ENCODE assay signal across 8 mouse cellular contexts in the genomic region with DNA sequence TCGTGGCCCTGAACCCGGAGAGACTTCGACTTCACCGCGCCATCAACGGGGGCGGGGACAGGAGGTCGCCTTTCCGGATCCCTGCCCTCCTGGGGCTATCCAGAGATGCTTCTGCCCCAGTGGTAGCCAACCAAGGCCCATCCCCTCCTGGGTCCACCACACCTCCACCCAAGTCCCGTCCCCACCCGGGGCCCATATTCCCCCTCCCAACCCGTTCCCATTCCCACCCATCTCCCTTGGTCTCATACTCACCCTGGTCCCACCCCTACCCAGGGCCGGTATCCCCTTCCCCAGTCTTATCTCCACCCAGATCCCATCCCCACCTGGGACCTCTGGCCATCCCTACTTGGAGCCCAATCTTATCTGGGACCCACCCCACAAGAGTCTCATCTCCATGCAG. TPM values are rescaled to one million over a fixed set of nuclear protein-coding genes. Genes with fewer than 3 reads are reported as not detected.
DNase-seq lines count a peak whose midpoint lies in the region; ATAC-seq and TF ChIP-seq lines count a peak whose summit lies in the region.

No protein-coding gene starts in this region.

- H3K4me2 ChIP-seq in limb, embryonic 14.5 days (replicated peaks; ENCODE audit: low read depth, low read length, severe bottlenecking): peak overlapping the region; percentile 85
- H3K4me2 ChIP-seq in stomach, embryonic 15.5 days: peak overlapping the region; percentile 87

- no peaks in the 10 kb centered on the region for H3K79me2 ChIP-seq in heart, adult 2 months (replicated peaks; ENCODE audit: control insufficient read depth, insufficient read depth, low read length)

- TF ChIP-seq EP300 in heart, adult 2 months (IDR thresholded peaks at IDR 0.05; ENCODE audit: insufficient read depth, low read depth, low read length): no peak

- no peak overlapping the region for H3K4me3 ChIP-seq in heart, adult 2 months
- peak overlapping the region; percentile 53; the same call in 1 of the 2 replicates for H3K4me3 ChIP-seq in spleen, adult 2 months (ENCODE audit: extremely low read depth, insufficient read depth, insufficient read length)
- H3K4me3 ChIP-seq in limb, embryonic 14.5 days (replicated peaks; ENCODE audit: low read length): peak overlapping the region; percentile 39
- peak overlapping the region; percentile 42 for H3K4me3 ChIP-seq in stomach, embryonic 15.5 days (replicated peaks)

- WGBS in heart, adult 2 months: 3% methylated on average over 10 of the region's 13 CpGs
- 3% methylated on average over 13 of the region's 13 CpGs for WGBS in spleen, adult 2 months
- WGBS in limb, embryonic 14.5 days: 2% methylated on average over 9 of the region's 13 CpGs
- WGBS in stomach, embryonic 15.5 days: 3% methylated on average over 13 of the region's 13 CpGs

- no peaks in the 10 kb centered on the region for H3K36me3 ChIP-seq in heart, adult 2 months (ENCODE audit: control insufficient read depth, insufficient read depth, low read length)
- no peaks in the 10 kb centered on the region for H3K36me3 ChIP-seq in spleen, adult 2 months (ENCODE audit: control insufficient read depth, insufficient read depth, low read length)
- H3K36me3 ChIP-seq in limb, embryonic 14.5 days (ENCODE audit: control insufficient read depth, insufficient read depth, low read length): no peaks in the 10 kb centered on the region
- no peaks in the 10 kb centered on the region for H3K36me3 ChIP-seq in stomach, embryonic 15.5 days

- DNase-seq in heart, adult 2 months: no peak
- DNase-seq in heart, postnatal 10 days: no peak
- no peak for DNase-seq in spleen, adult 2 months (ENCODE audit: low read depth in 1 of 2, low spot score in 2 of 2)
- no peak for DNase-seq in spleen, postnatal 36 days (ENCODE audit: low spot score in 2 of 2)
- no peak for DNase-seq in limb, embryonic 14.5 days (ENCODE audit: low spot score)
- no peak for DNase-seq in adrenal gland, postnatal 4 days (ENCODE audit: low spot score in 2 of 2)
- no peak for DNase-seq in spleen, postnatal 4 days (ENCODE audit: low spot score in 2 of 2)

- 0 out of 2 replicates have a peak, but pooled peaks cover 2% of the 10 kb centered on the region for H3K27me3 ChIP-seq in heart, adult 2 months (ENCODE audit: control insufficient read depth, insufficient read depth, low read length)
- peaks cover 5% of the 10 kb centered on the region; the same call in 1 of the 2 replicates for H3K27me3 ChIP-seq in spleen, adult 2 months (ENCODE audit: control insufficient read depth, insufficient read depth, low read length)
- no peaks in the 10 kb centered on the region for H3K27me3 ChIP-seq in limb, embryonic 14.5 days (ENCODE audit: control insufficient read depth, insufficient read depth, low read length)
- no peaks in the 10 kb centered on the region for H3K27me3 ChIP-seq in stomach, embryonic 15.5 days (replicated peaks)

- no peaks in the 10 kb centered on the region for H3K4me1 ChIP-seq in heart, adult 2 months (ENCODE audit: control insufficient read depth, insufficient read depth, low read length)
- H3K4me1 ChIP-seq in spleen, adult 2 months (ENCODE audit: control insufficient read depth, insufficient read depth, insufficient read length): peaks cover 9% of the 10 kb centered on the region
- H3K4me1 ChIP-seq in limb, embryonic 14.5 days (ENCODE audit: control insufficient read depth, insufficient read depth, low read length): peaks cover 21% of the 10 kb centered on the region
- H3K4me1 ChIP-seq in stomach, embryonic 15.5 days: peaks cover 22% of the 10 kb centered on the region

- ATAC-seq in limb, embryonic 14.5 days (ENCODE audit: low FRiP score, low read depth): 0 out of 2 replicates have a peak, but pooled peaks have one; percentile 2
- ATAC-seq in stomach, embryonic 15.5 days (ENCODE audit: insufficient read depth, low FRiP score, low read depth): no peak

- H3K27ac ChIP-seq in heart, adult 2 months: no peak overlapping the region
- H3K27ac ChIP-seq in spleen, adult 2 months (ENCODE audit: insufficient read depth, low read length): no peak overlapping the region
- H3K27ac ChIP-seq in limb, embryonic 14.5 days (replicated peaks; ENCODE audit: low read depth, low read length): no peak overlapping the region
- no peak overlapping the region for H3K27ac ChIP-seq in stomach, embryonic 15.5 days

- no peak for TF ChIP-seq POLR2A in heart, adult 2 months (IDR thresholded peaks at IDR 0.05; ENCODE audit: insufficient read depth, low read depth, low read length)
- TF ChIP-seq POLR2A in spleen, adult 2 months (IDR thresholded peaks at IDR 0.05; ENCODE audit: low read depth, low read length): no peak
- TF ChIP-seq POLR2A in limb, embryonic 14.5 days (IDR thresholded peaks at IDR 0.05; ENCODE audit: borderline replicate concordance, extremely low read depth, insufficient read depth, insufficient read length): no peak

- H3K9me3 ChIP-seq in limb, embryonic 14.5 days (ENCODE audit: control insufficient read depth, low read length): no peaks in the 10 kb centered on the region
- no peaks in the 10 kb centered on the region for H3K9me3 ChIP-seq in stomach, embryonic 15.5 days

- peak overlapping the region; percentile 26; the same call in 1 of the 2 replicates for H3K9ac ChIP-seq in heart, adult 2 months (ENCODE audit: low read depth, low read length)
- peak overlapping the region; percentile 63 for H3K9ac ChIP-seq in limb, embryonic 14.5 days (ENCODE audit: low read depth, low read length, severe bottlenecking)
- H3K9ac ChIP-seq in stomach, embryonic 15.5 days: peak overlapping the region; percentile 26; the same call in 1 of the 2 replicates

- TF ChIP-seq CTCF in heart, adult 2 months (IDR thresholded peaks at IDR 0.05): no peak
- no peak for TF ChIP-seq CTCF in spleen, adult 2 months (IDR thresholded peaks at IDR 0.05; ENCODE audit: extremely low read depth, insufficient read depth, insufficient read length, insufficient replicate concordance)

- intact Hi-C loops in heart, adult 2 months (cut with DNase I): loop anchor here (10.0 kb wide), 1 partner anchor 327 kb away; no protein-coding TSS in a partner anchor
- intact Hi-C loops in heart, postnatal 10 days (cut with DNase I): no loop called here

RNA-seq across cellular contexts. Expression of a gene that starts 36.7 kb away (rescaled TPM):
- total RNA-seq in heart, adult 2 months (2021): 1 to 10 TPM; 2.0 to 2.2 TPM
- 2.4 TPM in 2 replicates for polyA plus RNA-seq in heart, adult 2 months (2012; rRNA removed)
- 1 to 10 TPM; 3.4 to 4.9 TPM for total RNA-seq in heart, postnatal 10 days (2021)
- polyA plus RNA-seq in spleen, adult 2 months (2012; rRNA removed): 1.5 and 2.1 TPM in 2 replicates
- polyA plus RNA-seq in limb, embryonic 14.5 days (2012; rRNA removed): 3.7 and 4.0 TPM in 2 replicates
- 4.0 and 4.1 TPM in 2 replicates for polyA plus RNA-seq in limb, embryonic 14.5 days (2014; fragmentation: Nextera tagmentation; extraction: Ambion mirVana)
- polyA plus RNA-seq in stomach, embryonic 15.5 days (2015; fragmentation: Nextera tagmentation; extraction: Ambion mirVana): 12.7 and 14.9 TPM in 2 replicates
- 1 to 10 TPM; 2.7 to 9.6 TPM for total RNA-seq in adrenal gland, postnatal 4 days (2021)
